Mouse (Mus musculus): Measurements from ENCODE around the gene Kcnd3. TPM values are rescaled to one million over a fixed set of nuclear protein-coding genes. Genes with fewer than 3 reads are reported as not detected.

Gene Kcnd3
- total and polyA plus RNA-seq, 3 experiments: 8.4 to 11.8 (median 9.0) TPM

DNA sequence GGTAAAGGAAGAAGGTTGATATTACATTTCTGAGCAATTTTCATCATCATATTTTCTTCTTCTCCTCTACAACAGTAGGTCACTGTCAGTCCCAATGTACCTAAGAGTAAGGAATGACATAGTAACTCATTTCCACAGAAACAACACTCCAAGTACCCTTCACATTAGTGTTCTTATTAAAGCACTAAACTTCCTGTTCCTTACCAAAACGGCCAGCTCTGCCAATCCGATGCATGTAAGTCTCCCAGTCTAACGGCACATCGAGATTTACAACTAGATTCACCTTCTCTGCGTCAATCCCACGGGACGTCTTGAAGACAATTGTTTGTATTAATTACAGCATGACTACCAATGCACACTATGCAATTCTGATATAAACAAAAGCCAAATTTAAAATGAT is 228.2 kb downstream of the Kcnd3 start:
- Histone ChIP-seq H3K4me3 (no peak overlapping the region), H3K79me2 (replicated peaks; ENCODE audit: control insufficient read depth, insufficient read depth, low read length) (no peaks in the 10 kb centered on the region), H3K27me3 (ENCODE audit: control insufficient read depth, insufficient read depth, low read length) (no peaks in the 10 kb centered on the region), H3K4me1 (ENCODE audit: control insufficient read depth, insufficient read depth, low read length) (no peaks in the 10 kb centered on the region), H3K9ac (ENCODE audit: low read depth, low read length) (no peak overlapping the region), H3K36me3 (ENCODE audit: control insufficient read depth, insufficient read depth, low read length) (no peaks in the 10 kb centered on the region; the same call in none of the 2 replicates), H3K27ac (no peak overlapping the region)
- intact Hi-C loops (cut with DNase I): no loop called here
- DNase-seq: no peak
- TF ChIP-seq CTCF (IDR thresholded peaks at IDR 0.05): no peak
- TF ChIP-seq EP300 (IDR thresholded peaks at IDR 0.05; ENCODE audit: insufficient read depth, low read depth, low read length): no peak
- WGBS: 92% methylated on average over 7 of the region's 7 CpGs

DNA sequence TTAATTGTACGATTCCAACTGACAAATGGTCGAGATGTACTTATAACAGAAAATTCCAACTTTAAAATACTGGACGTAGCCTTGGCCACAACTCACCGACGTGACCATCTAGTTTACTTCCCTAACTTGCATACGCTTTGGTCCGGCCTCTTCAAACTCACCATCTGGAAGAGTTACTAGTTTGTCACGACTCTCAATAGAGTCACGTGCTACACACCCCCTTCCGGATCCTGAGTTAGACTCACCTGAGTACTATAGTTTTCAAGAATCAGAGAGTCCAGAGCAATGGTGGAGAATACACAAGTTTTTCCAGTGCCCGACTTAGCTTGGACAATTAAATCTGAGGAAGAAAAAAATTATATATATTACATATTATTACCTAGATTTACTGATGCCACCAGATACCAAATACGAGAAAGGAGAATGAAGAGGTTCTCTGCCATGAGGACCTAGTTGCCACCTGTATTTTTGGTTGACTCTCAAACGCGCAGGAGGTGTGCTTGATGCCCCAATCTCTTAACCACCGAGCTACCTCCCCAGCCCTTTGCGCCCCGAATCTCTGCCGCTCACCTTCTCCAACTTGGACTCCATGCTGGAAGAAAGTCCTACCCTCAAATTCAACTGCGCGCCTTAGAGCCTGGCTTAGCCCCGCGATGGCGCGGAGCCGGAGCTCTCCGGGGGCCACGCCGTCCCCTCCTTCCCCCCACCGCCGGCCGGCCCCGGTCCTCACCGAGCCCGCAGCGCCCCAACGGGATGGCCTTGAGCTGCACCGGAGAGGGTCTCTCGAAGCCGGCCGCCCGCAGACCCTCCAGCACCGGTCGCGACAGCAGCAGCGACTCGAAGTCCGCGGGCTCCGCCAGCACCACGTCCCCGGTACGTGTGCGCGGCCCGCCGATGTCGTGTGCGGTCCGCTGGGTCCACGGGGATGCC is 234.5 kb downstream of the Kcnd3 start:
- intact Hi-C loops (cut with DNase I): loop anchor here (1.0 to 5.0 kb wide), 5 partner anchors 40 to 271 kb away; partner anchors contain the start of genes Rap1a and Wdr77
- Histone ChIP-seq H3K27ac (peak overlapping the region; percentile 61), H3K79me2 (replicated peaks; ENCODE audit: control insufficient read depth, insufficient read depth, low read length) (0 out of 2 replicates have a peak, but pooled peaks cover 1% of the 10 kb centered on the region), H3K36me3 (ENCODE audit: control insufficient read depth, insufficient read depth, low read length) (peaks cover 6% of the 10 kb centered on the region; the same call in 1 of the 2 replicates), H3K9ac (ENCODE audit: low read depth, low read length) (peak overlapping the region; percentile 94), H3K4me1 (ENCODE audit: control insufficient read depth, insufficient read depth, low read length) (peaks cover 3% of the 10 kb centered on the region), H3K4me3 (peak overlapping the region; percentile 86), H3K27me3 (ENCODE audit: control insufficient read depth, insufficient read depth, low read length) (no peaks in the 10 kb centered on the region)
- no peak for TF ChIP-seq CTCF (IDR thresholded peaks at IDR 0.05)
- no peak for TF ChIP-seq POLR2A (IDR thresholded peaks at IDR 0.05; ENCODE audit: insufficient read depth, low read depth, low read length)
- TF ChIP-seq EP300 (IDR thresholded peaks at IDR 0.05; ENCODE audit: insufficient read depth, low read depth, low read length): no peak
- no peak for DNase-seq
- WGBS: 8% methylated on average over 60 of the region's 60 CpGs

DNA sequence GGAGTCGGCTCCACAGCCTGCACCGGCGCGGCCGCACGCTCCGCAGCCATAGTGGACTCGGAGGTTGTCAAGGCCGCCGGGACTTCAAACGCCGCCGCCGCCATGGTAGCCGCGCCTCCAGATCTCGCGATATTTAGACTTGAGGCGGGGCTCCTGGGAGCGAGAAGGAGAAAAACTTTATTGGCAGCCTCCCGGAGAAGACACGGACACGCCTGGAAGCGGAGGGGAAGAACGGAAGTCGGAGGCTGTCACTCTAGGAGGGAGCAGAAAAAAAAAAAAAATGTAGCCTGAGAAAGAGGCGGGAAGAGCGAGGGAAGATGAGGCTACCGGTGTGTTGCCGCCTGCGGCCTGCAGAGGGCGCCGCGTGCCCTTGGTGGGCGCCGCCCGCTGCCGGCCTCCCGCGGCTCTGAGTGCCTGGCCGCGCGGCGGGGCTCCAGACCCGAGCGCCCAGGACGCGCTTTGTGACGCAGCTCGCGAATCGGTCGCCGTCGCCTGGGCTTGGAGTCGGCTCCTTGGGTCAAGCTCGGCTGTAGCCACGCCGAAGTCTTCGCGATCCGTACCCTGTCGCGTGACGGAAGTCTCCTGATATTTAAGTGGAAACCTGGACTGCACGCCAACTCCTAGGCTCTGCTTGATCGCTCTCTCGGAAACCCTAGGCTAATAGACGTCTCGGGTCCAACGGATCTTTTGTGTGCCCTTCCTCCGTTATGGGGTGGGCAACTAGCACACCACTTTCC is 235.4 kb downstream of the Kcnd3 start, which contains the start of gene Ddx20:
TSS of gene Ddx20 (minus strand) at position 251 of the 737 bp plus-strand sequence.
- Histone ChIP-seq H3K4me1 (ENCODE audit: control insufficient read depth, insufficient read depth, low read length) (peaks cover 3% of the 10 kb centered on the region), H3K27ac (peak within 1 kb of the TSS; percentile 95), H3K9ac (ENCODE audit: low read depth, low read length) (peak within 1 kb of the TSS; percentile 94), H3K4me3 (peak within 1 kb of the TSS; percentile 86), H3K27me3 (ENCODE audit: control insufficient read depth, insufficient read depth, low read length) (no peaks in the 10 kb centered on the region), H3K79me2 (replicated peaks; ENCODE audit: control insufficient read depth, insufficient read depth, low read length) (0 out of 2 replicates have a peak, but pooled peaks cover 1% of the 10 kb centered on the region), H3K36me3 (ENCODE audit: control insufficient read depth, insufficient read depth, low read length) (peaks cover 6% of the 10 kb centered on the region; the same call in 1 of the 2 replicates)
- DNase-seq: peak; percentile 93 to 96
- under 1% methylated on average over 72 of the region's 72 CpGs for WGBS
- intact Hi-C loops (cut with DNase I): loop anchor here (1.0 to 5.0 kb wide), 5 partner anchors 39 to 270 kb away; partner anchors contain the start of genes Rap1a and Wdr77
- TF ChIP-seq EP300 (IDR thresholded peaks at IDR 0.05; ENCODE audit: insufficient read depth, low read depth, low read length) (peak; percentile 91; the same call in 1 of the 2 replicates), POLR2A (IDR thresholded peaks at IDR 0.05; ENCODE audit: insufficient read depth, low read depth, low read length) (peak; percentile 71), CTCF (IDR thresholded peaks at IDR 0.05) (peak; percentile 100)

DNA sequence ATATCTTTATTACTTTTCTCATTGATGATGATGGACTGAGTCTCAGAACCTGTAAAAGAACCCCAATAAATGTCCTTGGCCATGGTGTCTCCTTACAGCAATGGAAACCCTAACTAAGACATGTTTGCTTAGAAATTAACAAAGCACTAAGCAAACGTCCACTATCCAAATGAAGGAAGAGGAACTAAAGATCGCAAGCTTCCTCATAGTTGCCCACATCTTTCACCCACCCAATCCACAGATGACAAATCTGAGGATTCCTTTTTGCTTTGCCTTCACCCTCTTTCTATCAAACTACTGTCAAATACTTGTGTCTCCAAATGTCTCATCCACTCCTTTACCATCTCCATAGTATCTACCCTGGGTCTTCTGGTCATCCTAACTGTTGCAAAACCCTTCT is 236.4 kb downstream of the Kcnd3 start:
- no peak for DNase-seq
- peak overlapping the region; percentile 95; the same call in 1 of the 2 replicates for H3K27ac ChIP-seq
- 88% methylated on average over 2 of the region's 2 CpGs for WGBS
- no peaks in the 10 kb centered on the region for H3K27me3 ChIP-seq (ENCODE audit: control insufficient read depth, insufficient read depth, low read length)
- H3K4me3 ChIP-seq: no peak overlapping the region
- H3K36me3 ChIP-seq (ENCODE audit: control insufficient read depth, insufficient read depth, low read length): peaks cover 6% of the 10 kb centered on the region; the same call in 1 of the 2 replicates
- H3K9ac ChIP-seq (ENCODE audit: low read depth, low read length): no peak overlapping the region
- H3K79me2 ChIP-seq (replicated peaks; ENCODE audit: control insufficient read depth, insufficient read depth, low read length): 0 out of 2 replicates have a peak, but pooled peaks cover 1% of the 10 kb centered on the region
- intact Hi-C loops (cut with DNase I): loop anchor here (5.0 kb wide), 3 partner anchors 114 to 269 kb away; partner anchors contain the start of genes Rap1a and Wdr77
- TF ChIP-seq EP300 (IDR thresholded peaks at IDR 0.05; ENCODE audit: insufficient read depth, low read depth, low read length): no peak
- TF ChIP-seq CTCF (IDR thresholded peaks at IDR 0.05): no peak
- TF ChIP-seq POLR2A (IDR thresholded peaks at IDR 0.05; ENCODE audit: insufficient read depth, low read depth, low read length): no peak
- H3K4me1 ChIP-seq (ENCODE audit: control insufficient read depth, insufficient read depth, low read length): peaks cover 4% of the 10 kb centered on the region

DNA sequence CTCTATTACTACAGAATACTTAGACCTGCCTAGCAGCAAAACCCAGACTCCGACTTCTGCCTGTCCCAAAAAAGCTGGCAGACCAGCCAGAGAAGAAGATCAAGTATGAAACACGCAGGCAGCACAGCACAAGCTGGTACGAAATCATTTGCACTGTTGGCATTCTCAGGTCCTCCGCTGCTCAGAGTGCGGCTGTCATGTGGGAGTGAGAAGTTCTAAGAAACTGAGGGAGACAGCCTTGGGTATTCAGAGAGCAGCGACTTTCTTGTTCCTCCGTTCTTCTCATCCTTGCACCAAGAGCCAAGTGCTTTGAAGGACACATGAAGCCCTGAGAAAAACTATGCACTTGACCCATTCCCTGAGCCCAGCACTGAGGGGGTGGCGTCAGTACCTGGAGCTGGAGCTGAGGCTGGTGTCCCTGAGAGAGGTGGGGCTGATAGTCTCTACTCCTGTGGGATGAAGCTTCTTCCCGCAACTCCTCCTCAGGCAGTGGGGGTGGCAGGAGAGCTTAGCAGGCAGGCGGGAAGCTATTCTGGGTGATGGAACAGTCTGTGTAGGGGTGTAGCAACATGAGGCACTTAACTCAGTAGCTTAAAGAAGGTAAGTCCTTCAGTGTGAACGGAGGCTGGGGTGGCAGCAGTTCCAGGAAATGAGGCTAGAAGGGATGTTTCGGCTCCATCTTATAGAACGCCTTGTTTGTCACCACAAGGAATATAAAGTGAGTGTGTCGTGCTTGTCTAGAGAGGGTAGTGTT is 241.4 kb downstream of the Kcnd3 start:
- H3K36me3 ChIP-seq (ENCODE audit: control insufficient read depth, insufficient read depth, low read length): no peaks in the 10 kb centered on the region; the same call in 1 of the 2 replicates
- H3K79me2 ChIP-seq (replicated peaks; ENCODE audit: control insufficient read depth, insufficient read depth, low read length): no peaks in the 10 kb centered on the region
- intact Hi-C loops (cut with DNase I): no loop called here
- 67% methylated on average over 14 of the region's 14 CpGs for WGBS
- H3K27ac ChIP-seq: peak overlapping the region; percentile 6; the same call in 1 of the 2 replicates
- DNase-seq: peak in 1 of 2 experiments; percentile 16
- H3K4me1 ChIP-seq (ENCODE audit: control insufficient read depth, insufficient read depth, low read length): peaks cover 20% of the 10 kb centered on the region
- TF ChIP-seq CTCF (IDR thresholded peaks at IDR 0.05): no peak
- no peak for TF ChIP-seq POLR2A (IDR thresholded peaks at IDR 0.05; ENCODE audit: insufficient read depth, low read depth, low read length)
- TF ChIP-seq EP300 (IDR thresholded peaks at IDR 0.05; ENCODE audit: insufficient read depth, low read depth, low read length): no peak
- no peaks in the 10 kb centered on the region for H3K27me3 ChIP-seq (ENCODE audit: control insufficient read depth, insufficient read depth, low read length)
- no peak overlapping the region for H3K4me3 ChIP-seq
- peak overlapping the region; percentile 56 for H3K9ac ChIP-seq (ENCODE audit: low read depth, low read length)

Data from heart, adult 2 months (tissue).